Mouse (Mus musculus) cerebral cortex, adult 2 months (tissue): ENCODE results near the gene Cryl1.

Source experiments
- WGBS: fragments of 180-500 bp; shearing (Covaris S2); methylation state at CpG from one replicate; pipeline ENCODE4 v1.1.7; 2018; 5-methylcytosine and 5-hydroxymethylcytosine counted together

Gene Cryl1

DNA sequence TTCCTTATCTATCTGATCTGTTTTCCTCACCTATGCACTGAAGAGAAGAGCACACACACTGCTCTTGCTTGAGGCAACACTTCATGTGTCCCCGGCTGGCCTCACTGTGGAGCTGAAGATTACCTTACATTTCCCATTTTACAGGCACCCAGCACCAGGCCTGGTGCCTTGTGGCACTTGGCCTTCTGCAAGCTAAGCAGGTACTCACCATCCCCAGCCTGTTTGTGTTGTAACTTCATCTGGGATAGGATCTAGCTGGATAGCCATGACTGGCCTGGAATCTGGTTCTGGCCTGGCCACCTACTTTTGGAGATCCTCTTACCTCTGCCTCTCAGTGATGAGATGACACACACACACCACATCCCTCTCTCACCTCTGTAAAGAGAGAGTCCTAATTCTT lies 79.5 kb downstream of the Cryl1 start:
- 92% methylated on average over 1 of the region's 1 CpGs for WGBS

DNA sequence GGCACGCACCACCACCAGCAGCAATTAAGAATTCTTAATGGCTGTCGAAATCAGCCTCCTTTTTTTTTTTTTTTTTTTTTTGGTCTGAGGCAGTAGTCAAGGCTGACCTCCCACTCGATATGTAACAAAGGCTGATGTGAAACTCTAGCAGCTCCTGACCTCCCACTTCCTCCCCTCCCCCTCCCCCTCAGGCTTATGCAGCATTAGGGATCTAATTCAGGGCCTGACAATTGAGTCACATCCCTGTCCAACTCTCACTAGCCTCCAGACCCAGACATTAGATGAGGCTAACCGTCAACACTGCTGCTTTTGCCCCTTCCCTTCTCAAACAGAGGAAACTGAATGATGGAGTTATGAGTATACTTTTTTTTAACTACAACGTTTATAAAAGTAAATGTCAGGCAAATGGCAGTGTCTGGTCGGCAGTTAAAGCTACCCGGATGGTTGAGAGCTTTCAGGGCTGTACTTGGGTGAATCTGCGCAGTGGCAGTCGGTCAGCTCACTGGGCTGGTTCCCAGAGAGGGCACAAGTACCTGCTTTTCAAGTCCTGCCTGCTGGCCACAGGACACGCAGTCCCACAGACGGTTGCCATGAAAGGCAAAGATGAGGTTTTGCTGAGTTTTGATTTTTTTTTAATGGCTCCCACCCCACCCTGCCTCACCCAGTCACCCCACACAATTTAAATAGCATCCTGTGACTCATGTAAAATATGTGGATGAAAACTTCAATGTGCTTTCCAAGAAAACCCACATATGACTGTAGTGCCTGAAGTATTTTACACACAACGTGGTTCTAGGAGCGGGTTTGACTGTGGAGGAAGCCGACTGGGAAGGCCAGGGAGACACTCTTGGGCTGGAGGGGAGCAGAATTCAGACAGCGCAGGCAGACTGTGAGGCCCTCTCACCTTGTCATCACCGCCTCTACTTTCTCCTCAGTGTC lies 81.4 kb downstream of the Cryl1 start:
- WGBS, result 55% methylated on average over 16 of the region's 16 CpGs

DNA sequence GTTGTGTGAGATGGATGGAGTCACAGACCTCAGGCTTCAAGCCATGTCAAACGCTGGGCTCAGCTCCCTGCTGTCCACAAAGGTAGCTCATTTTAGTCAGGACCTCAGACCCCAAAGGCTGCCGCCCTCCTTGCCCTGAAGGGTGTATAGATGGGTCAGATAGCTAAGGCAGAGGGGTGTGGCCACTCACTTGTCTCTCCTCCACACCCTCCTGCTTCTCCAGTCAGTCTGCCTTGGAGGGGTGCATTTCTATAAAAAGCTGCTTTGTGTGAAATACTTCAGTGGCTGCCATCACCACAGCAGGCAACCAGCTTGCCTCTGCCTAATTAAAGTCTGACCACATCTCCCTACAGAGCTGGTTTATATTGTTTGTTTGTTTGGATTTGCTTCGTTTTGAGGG lies 82.4 kb downstream of the Cryl1 start:
- WGBS, result 52% methylated on average over 3 of the region's 3 CpGs

- WGBS, result 58% methylated on average over 7 of the region's 7 CpGs
These were observed 82.8 kb downstream of the Cryl1 start for GRCm38 (mm10) chr14:57315551-57315950.

- WGBS, result 54% methylated on average over 11 of the region's 11 CpGs
These were observed 96.6 kb downstream of the Cryl1 start for GRCm38 (mm10) chr14:57301600-57302230.

GRCm38 (mm10) chr14:57300530-57300929 lies 97.8 kb downstream of the Cryl1 start:
- WGBS, result 93% methylated on average over 2 of the region's 2 CpGs

DNA sequence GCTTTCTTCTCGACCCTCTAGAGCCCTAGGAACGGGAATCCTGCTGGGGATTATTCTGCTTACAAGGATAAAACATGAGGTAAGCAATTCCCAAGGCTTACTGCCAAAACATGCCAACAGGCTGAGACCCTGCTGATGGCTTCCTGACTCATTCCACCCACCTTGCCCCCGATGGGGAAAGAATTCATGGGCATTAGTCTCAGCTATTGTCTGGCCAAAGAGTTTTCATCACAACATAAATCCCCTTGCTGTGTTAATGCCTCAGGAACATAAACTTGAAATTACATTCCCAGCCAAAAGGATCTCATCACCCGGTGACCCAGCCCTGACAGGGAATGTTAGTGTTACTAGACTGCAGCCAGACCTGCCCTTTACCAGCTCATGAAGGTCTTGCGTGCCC lies 100.7 kb downstream of the Cryl1 start:
- 81% methylated on average over 5 of the region's 5 CpGs for WGBS

DNA sequence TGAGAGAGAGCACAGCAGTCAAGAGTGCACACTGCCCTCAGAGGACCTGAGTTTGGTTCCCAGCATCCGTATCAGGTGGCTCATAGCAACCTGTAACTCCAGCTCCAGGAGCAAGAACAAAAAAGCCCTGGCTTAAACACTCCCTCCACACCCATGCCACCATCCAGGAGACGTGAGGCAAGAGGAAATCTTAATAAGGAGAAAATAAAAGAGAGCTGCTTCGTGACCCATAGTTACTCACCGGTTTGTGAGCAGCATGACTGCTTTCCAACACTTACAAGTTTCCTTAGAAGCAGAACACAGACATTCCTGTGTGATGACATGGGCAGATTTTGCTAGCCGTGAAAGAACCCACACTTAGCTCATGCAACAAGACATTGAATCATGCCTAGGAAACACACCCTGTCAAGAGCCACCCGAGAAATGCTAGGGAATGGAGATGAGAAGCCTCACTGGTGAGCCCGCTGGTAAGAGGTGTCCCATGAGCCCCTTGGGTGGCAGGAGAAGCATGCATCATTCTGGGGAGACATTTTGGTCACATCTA lies 106.9 kb downstream of the Cryl1 start:
- WGBS, result 88% methylated on average over 7 of the region's 7 CpGs

DNA sequence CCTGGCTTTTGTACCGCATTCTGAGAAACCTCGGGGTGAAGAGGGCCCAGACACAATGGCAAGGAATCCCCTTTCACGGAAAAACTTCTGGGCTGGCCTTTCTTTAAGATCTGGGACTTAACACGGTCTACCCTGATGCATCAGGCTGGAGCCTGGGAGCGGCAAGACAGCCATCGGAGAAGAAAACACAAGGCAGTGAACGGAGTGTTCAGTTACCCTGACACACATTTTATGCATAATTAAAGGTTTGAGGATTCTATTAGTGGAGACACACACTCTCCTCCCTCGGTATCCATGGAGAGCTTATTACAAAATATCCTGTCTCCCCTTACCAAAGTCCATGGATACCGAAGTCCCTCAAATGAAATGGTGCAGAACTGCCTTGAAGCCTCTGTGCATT lies 109.2 kb downstream of the Cryl1 start:
- WGBS, result 64% methylated on average over 9 of the region's 9 CpGs

DNA sequence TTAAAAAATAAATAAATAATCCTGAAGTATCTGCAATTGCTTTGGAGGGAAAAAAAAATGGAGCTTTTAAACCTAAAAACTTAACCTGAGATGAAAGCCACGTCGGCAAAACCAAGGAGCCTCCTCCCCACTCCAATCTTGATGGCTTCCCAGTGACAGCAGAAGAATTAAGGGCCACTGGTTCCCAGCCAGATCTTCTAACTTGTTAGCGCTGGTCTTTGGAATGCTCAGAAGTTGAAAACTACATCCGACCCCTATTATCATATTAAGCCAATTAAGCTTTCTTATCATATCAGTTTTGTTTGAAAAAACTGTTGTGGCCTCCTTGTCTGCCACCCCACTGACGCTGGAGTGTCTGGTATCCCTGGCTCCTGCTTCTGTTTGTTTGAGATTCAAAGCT lies 114.5 kb downstream of the Cryl1 start:
- 74% methylated on average over 5 of the region's 5 CpGs for WGBS

GRCm38 (mm10) chr14:57282591-57282990 lies 115.7 kb downstream of the Cryl1 start:
- WGBS, result 56% methylated on average over 2 of the region's 2 CpGs

GRCm38 (mm10) chr14:57280835-57281234 lies 117.5 kb downstream of the Cryl1 start:
- WGBS, result 91% methylated on average over 3 of the region's 3 CpGs

- 93% methylated on average over 7 of the region's 7 CpGs for WGBS
These were observed 121.8 kb downstream of the Cryl1 start for GRCm38 (mm10) chr14:57276481-57277012.

GRCm38 (mm10) chr14:57272341-57272740 lies 126.0 kb downstream of the Cryl1 start:
- 86% methylated on average over 1 of the region's 1 CpGs for WGBS

GRCm38 (mm10) chr14:57271861-57272260 lies 126.5 kb downstream of the Cryl1 start:
- 94% methylated on average over 1 of the region's 1 CpGs for WGBS

DNA sequence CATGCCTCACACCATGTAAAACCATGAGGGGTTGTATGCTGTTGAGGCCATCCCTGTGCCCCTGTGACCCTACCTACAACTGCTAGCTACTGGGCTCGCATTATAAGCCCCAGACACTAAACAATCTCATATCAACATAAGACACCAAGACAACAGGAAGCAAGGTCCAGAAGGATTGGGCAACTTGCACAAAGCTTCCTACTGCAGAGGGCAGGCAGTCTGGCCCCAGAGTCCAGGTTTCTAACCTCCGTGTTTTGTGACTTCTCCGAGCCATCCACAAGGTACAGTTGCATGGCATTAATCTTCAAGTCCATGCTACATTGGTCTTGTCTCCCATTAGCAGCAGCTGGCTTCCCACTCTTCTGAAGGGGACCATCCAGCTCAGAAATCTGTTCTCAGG lies 129.4 kb downstream of the Cryl1 start:
- 90% methylated on average over 3 of the region's 3 CpGs for WGBS

DNA sequence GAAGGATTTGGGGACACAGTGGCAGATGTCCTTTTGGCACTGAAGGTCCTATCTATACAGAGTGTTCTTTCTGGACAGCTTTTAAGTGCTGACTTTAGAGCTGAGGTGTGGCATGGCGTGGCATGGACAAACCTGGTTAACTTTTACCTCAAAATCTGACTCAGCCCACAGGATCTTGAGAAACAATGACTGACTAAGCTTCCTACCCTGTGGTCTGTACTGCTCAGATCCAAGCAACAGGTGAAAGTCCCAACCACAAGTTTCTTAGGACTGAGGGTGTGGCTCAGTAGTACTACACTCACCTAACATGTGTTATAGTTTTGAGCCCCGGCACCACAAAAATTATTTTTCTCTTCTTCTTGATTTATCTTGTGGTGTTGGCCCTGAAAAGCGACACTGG lies 130.0 kb downstream of the Cryl1 start:
- 97% methylated on average over 3 of the region's 3 CpGs for WGBS

DNA sequence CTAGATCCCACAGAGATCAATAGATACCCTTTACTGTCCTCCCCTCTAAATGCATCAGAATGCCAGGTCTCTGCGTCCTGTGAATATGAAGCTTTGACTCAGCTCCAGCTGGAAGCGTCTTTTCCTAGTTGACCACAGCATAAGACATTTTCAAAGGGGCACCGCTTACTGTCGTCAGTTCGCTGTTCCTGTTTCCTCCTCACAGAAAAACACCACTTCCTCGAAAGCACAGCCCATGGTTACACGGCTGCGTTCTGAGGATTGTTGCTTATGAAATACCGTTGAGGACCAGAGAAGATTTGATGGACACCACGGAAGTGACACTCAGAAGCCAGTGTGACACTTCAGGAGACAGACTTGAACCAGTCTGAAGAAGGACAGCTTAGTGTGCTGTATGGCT lies 134.4 kb downstream of the Cryl1 start:
- 76% methylated on average over 10 of the region's 10 CpGs for WGBS

DNA sequence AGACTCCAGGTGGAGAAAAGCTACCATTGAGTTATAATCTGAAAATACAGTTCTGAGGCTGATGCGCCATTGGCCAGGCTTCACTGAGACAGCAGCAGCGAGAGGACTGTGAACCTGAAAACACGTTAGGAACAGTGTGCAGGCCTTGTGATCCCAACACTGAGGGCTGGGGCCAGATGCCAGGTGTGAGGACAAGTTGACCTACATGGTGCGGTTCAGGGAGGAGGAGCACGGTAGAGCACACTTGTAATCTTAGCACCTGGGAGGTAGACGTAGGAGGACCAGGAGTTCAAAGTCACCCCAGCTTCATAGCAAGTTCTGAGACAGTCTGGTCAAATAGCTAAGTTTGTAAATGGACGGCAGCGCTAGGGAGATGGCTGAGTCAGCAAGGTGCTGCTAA lies 139.0 kb downstream of the Cryl1 start:
- WGBS, result 93% methylated on average over 8 of the region's 8 CpGs

- 45% methylated on average over 3 of the region's 3 CpGs for WGBS
These were observed 149.7 kb downstream of the Cryl1 start for GRCm38 (mm10) chr14:57248661-57249060.

DNA sequence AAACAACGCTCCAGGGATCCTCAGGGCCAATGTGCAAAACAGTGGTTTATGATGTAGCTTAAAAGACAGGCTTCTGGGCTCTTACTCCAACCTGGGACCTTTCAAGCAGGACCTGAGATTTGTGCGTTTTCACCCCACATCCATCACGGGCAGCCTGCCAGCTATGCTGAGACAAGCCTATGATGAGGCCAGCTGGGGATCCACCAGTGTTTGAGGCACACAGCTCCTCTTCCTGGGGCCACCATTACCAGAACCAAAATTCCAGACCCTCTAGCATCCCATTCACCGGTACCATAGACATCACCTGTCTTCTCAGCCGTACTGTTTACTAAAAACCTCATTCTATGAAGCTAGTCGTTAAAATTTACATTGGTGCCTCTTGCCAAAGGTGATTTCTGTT lies 151.8 kb downstream of the Cryl1 start:
- WGBS, result 78% methylated on average over 6 of the region's 6 CpGs

DNA sequence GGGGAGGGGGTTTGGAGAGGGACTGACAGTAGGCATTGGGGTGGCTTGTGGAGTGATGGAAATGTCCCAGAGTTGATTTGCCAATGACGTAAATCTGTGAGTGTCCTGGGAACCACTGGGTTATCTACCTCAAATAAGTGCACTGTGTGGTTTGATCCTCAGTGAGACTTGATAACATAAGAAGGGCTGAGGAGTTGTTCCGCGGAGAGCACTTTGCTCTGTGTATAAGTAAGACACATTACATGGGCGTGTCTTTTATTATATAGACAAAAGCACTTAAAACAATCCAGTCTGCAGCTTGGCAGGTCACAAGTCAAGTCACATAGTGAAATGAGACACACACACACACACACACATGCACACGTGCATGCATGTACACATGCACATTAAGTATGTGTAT lies 155.4 kb downstream of the Cryl1 start:
- 93% methylated on average over 5 of the region's 5 CpGs for WGBS

DNA sequence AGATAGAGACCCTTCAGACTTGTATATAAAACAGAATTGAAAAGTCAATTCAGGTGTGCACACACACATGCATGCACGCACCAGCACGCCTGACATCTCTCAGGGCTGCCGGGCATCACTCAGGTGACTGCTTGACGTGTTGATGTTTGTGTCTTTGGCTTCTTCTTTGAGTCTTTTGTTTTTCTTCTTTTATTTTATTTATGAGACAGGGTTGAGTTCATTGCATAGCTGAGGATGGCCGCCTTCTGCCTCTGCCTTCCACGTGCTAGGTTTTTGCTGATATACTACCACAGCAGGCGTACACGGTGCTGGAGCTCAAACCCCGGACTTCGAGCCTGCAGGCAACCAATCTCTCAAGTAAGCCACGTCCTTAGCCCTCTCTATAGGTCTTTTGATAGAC lies 163.1 kb downstream of the Cryl1 start:
- 91% methylated on average over 11 of the region's 11 CpGs for WGBS
